Mouse (Mus musculus): ENCODE measurements at regions not wholly inside any gene's neighbourhood (a gene's known extent, or its start where the extent isn't known, plus 50 kb on each side); places are given as distances from the start of the nearest gene placed in this dataset.

DNA sequence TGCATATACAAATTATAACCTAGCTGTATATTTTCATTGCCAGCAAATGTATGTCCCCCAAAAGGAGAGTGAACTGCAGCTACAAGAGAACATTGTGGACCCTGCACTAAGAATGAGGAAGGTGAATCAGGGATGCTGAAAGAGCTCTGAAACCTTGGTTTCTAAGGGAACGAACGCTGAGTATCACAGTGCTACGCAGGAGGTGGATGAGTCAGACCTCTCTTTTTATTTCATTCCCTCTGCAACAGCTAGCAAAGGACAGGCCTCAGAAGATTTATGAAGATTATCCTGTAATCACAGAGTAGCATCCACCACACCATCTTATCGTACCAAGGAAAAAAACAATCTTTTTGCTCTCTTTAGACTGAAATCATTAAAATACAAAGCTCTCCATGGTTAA is 50.2 kb upstream of the Ube3a start:
- intact Hi-C loops (cut with DNase I), result no loop called here
- Histone ChIP-seq H3K27ac (peak overlapping the region; percentile 78), H3K4me3 (no peak overlapping the region)
- DNase-seq (ENCODE audit: extremely low spot score in 1 of 2, low spot score in 2 of 2), result peak in 1 of 2 experiments; percentile 31
- no peak for TF ChIP-seq CTCF (IDR thresholded peaks at IDR 0.05)

Data from left cerebral cortex, adult 2 months (tissue).